Mouse (Mus musculus) cerebellum, adult 2 months (tissue): ENCODE measurements around the gene Foxc2.

Source experiments
- CTCF ChIP-seq: fragments of 200-500 bp; IDR thresholded peaks from 2 replicates; pipeline ENCODE4 v1.5.1; 2011; ENCODE audit warnings: low read depth, mild to moderate bottlenecking, control low read depth, low read length, moderate library complexity, borderline replicate concordance; ENCODE audit not compliant: insufficient read depth
- POLR2A ChIP-seq: fragments of 200-500 bp; IDR thresholded peaks from 2 replicates; pipeline ENCODE4 v1.6.1; 2011; ENCODE audit warnings: low read length, control low read depth, borderline replicate concordance; ENCODE audit not compliant: insufficient read depth

DNA sequence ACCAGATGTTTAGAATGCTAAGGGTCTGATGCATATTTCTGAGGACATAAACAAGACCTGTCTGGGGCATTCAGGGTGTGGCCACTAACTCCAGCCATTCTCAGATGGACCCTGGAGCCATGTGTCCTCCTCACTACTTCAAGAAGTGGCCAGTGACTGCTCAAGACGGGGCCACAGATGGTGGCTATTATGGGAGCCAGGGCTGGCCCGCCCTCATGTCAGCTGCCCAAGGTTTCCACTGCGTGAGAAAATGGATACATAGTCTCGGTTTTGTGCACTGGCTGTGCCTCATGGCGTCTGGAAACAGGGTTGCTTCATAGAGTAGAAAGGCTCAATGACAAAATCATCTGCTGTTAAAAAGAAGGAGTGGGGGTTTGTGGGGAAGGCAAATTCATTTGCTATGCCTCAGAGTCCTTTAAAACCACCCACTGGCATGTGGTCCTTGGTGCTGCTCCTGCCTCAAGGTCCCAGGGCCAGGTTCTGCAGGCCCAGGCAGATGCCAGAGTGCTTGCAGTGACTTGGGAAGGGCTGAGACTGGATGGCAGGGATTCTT lies 17.1 kb downstream of the Foxc2 start:
- no peak for TF ChIP-seq CTCF
- TF ChIP-seq POLR2A, result no peak
